Mouse (Mus musculus) heart, embryonic 16.5 days (tissue): ENCODE results near the gene Cxcl15. TPM values are rescaled to one million over a fixed set of nuclear protein-coding genes. Genes with fewer than 3 reads are reported as not detected.

Experiments used
- microRNA-seq: library from miRNA; unstranded; fragments of <30 nt; microRNA quantifications from one replicate; pipeline ENCODE4, GENCODE M21; 2017
- polyA plus RNA-seq: library from polyadenylated mRNA; unstranded; fragments of >200 nt; fragmentation: Nextera tagmentation; extraction: Ambion mirVana; gene quantifications from 2 replicates; pipeline ENCODE4 v1.2.1, GENCODE M21; 2015

The Cxcl15 gene
- polyA plus RNA-seq, 1 experiment from 2014 or later, result 0.46 TPM

Small RNA genes lying within 50 kb of the gene (microRNA-seq; reads per million reads assigned to microRNA genes)
- not detected for gene Gm24322

Other genes with a start within 250 kb of the Cxcl15 start
- gene 5830473C10Rik, start 233.4 kb upstream of the Cxcl15 start, polyA plus RNA-seq, result not detected in 2 replicates
- 0.62 and 1.6 TPM in 2 replicates for gene Rassf6, start 153.9 kb upstream of the Cxcl15 start, polyA plus RNA-seq
- 0.14 TPM in 1 of 2 replicates, not detected in the other for gene Cxcl5, start 35.2 kb upstream of the Cxcl15 start, polyA plus RNA-seq
- gene Ppbp, start 26.0 kb upstream of the Cxcl15 start, polyA plus RNA-seq, result 2.8 and 2.9 TPM in 2 replicates
- gene Pf4, start 22.1 kb upstream of the Cxcl15 start, polyA plus RNA-seq, result 35.9 and 38.9 TPM in 2 replicates
- 0.24 TPM in 1 of 2 replicates, not detected in the other for gene Cxcl3, start 8.4 kb upstream of the Cxcl15 start, polyA plus RNA-seq
- 0.85 and 0.92 TPM in 2 replicates for gene Cxcl1, start 96.7 kb downstream of the Cxcl15 start, polyA plus RNA-seq
- gene Cxcl2, start 109.3 kb downstream of the Cxcl15 start, polyA plus RNA-seq, result not detected in 2 replicates
- 24.2 and 25.2 TPM in 2 replicates for gene Mthfd2l, start 136.6 kb downstream of the Cxcl15 start, polyA plus RNA-seq
- 0.19 and 0.24 TPM in 2 replicates for gene Epgn, start 232.9 kb downstream of the Cxcl15 start, polyA plus RNA-seq